Mouse (Mus musculus) myocyte (in vitro differentiated cells): ENCODE data around the gene Naa25. TPM values are rescaled to one million over a fixed set of nuclear protein-coding genes. Genes with fewer than 3 reads are reported as not detected.

ENCODE experiments used
- H3K27me3 ChIP-seq: one replicate; pipeline ENCODE4 v1.6.1; 2011; ENCODE audit not compliant: control insufficient read depth, insufficient read depth, insufficient read length
- H3K36me3 ChIP-seq: one replicate; pipeline ENCODE4 v1.6.1; 2011; ENCODE audit not compliant: control insufficient read depth, insufficient read depth
- H3K4me2 ChIP-seq: one replicate; pipeline ENCODE4 v1.6.1; 2011; ENCODE audit warnings: low read depth, control low read depth
- H3K4me3 ChIP-seq: one replicate; pipeline ENCODE4 v1.5.1; 2011; ENCODE audit warnings: mild to moderate bottlenecking, control low read depth, moderate library complexity
- H3K79me2 ChIP-seq: one replicate; pipeline ENCODE4 v1.6.1; 2011; ENCODE audit not compliant: control insufficient read depth, insufficient read depth
- H3ac ChIP-seq: one replicate; pipeline ENCODE4 v1.6.1; 2011; ENCODE audit not compliant: control insufficient read depth, insufficient read length
- CEBPB ChIP-seq: IDR thresholded peaks from 2 replicates; pipeline ENCODE4 v1.6.1; 2011; ENCODE audit warnings: mild to moderate bottlenecking, moderate library complexity; ENCODE audit not compliant: poor library complexity, insufficient read depth, severe bottlenecking
- E2F4 ChIP-seq: IDR thresholded peaks from one replicate; pipeline ENCODE4 v1.6.1; 2011; ENCODE audit warnings: mild to moderate bottlenecking, control low read depth, moderate library complexity; ENCODE audit not compliant: insufficient read depth
- MAX ChIP-seq: IDR thresholded peaks from one replicate; pipeline ENCODE4 v1.6.1; 2011; ENCODE audit warnings: low read depth, mild to moderate bottlenecking, control low read depth
- MYOD1 ChIP-seq, 3 experiments: IDR thresholded peaks; one replicate each; pipeline ENCODE4 v1.6.1; 2011; ENCODE audit warnings: control low read depth in 2 of 3, low read depth in 2 of 3, mild to moderate bottlenecking in 2 of 3, moderate library complexity in 1 of 3; ENCODE audit not compliant: insufficient read length in 2 of 3, control insufficient read depth in 1 of 3
- MYOG ChIP-seq, 3 experiments: IDR thresholded peaks; one replicate each; pipeline ENCODE4 v1.6.1; 2011; ENCODE audit warnings: control low read depth in 2 of 3, low read depth in 2 of 3, mild to moderate bottlenecking in 2 of 3; ENCODE audit not compliant: insufficient read length in 2 of 3, control insufficient read depth in 1 of 3, insufficient read depth in 1 of 3
- POLR2A ChIP-seq: IDR thresholded peaks from one replicate; pipeline ENCODE4 v1.6.1; 2011; ENCODE audit warnings: low read depth, mild to moderate bottlenecking, control low read depth, moderate library complexity; ENCODE audit not compliant: insufficient read length
- POLR2AphosphoS2 ChIP-seq: IDR thresholded peaks from one replicate; pipeline ENCODE4 v1.6.1; 2011; ENCODE audit warnings: low read depth, control low read depth; ENCODE audit not compliant: insufficient read length
- REST ChIP-seq: IDR thresholded peaks from one replicate; pipeline ENCODE4 v1.6.1; 2011; ENCODE audit warnings: mild to moderate bottlenecking, control low read depth, moderate library complexity; ENCODE audit not compliant: insufficient read depth, insufficient read length
- SRF ChIP-seq: IDR thresholded peaks from one replicate; pipeline ENCODE4 v1.6.1; 2011; ENCODE audit warnings: low read depth; ENCODE audit not compliant: control insufficient read depth, insufficient read length
- TCF12 ChIP-seq: IDR thresholded peaks from one replicate; pipeline ENCODE4 v1.6.1; 2011; ENCODE audit warnings: mild to moderate bottlenecking, control low read depth; ENCODE audit not compliant: poor library complexity, insufficient read depth, severe bottlenecking
- TCF3 ChIP-seq: IDR thresholded peaks from one replicate; pipeline ENCODE4 v1.6.1; 2011; ENCODE audit warnings: low read depth, control low read depth; ENCODE audit not compliant: insufficient read length
- USF1 ChIP-seq: IDR thresholded peaks from one replicate; pipeline ENCODE4 v1.6.1; 2011; ENCODE audit warnings: low read depth, mild to moderate bottlenecking, control low read depth, moderate library complexity
- polyA plus RNA-seq: library from polyadenylated mRNA; unstranded; fragments of >200 nt; fragmentation: generic; extraction: Trizol; gene quantifications from one replicate; pipeline ENCODE4 v1.2.1, GENCODE M21; 2012; ENCODE audit warnings: missing spikeins

Naa25 gene
- polyA plus RNA-seq, 1 experiment, result 22.0 TPM

DNA sequence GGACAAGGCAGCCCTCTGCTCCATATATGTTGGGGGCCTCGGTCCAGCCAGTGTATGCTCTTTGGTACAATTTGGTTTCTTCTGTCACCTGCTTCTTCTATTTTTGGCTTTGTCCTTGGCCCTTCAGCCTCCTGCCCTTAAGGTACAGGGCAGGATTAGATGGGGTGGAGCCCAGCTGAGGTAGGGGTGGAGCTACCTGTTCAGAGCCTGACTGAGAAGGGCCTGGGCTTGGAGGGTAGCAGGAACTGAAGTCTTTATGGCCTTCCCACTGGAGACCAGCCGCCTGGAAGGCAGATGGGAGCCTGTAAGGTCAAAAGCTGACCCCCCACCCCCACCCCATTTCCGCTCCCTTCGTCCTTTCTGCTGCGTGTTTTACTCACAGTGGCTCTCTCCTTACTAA is 65.2 kb downstream of the Naa25 start:
- H3ac ChIP-seq, result no peak overlapping the region
- no peak overlapping the region for H3K4me3 ChIP-seq
- H3K36me3 ChIP-seq, result no peaks in the 10 kb centered on the region
- no peaks in the 10 kb centered on the region for H3K79me2 ChIP-seq
- TF ChIP-seq POLR2AphosphoS2, result no peak
- no peak for TF ChIP-seq E2F4
- no peak for TF ChIP-seq TCF12
- TF ChIP-seq REST, result no peak
- TF ChIP-seq MYOD1 (IDR thresholded peaks at IDR 0.05; ENCODE audit: control insufficient read depth in 1 of 3, insufficient read length in 2 of 3, low read depth in 2 of 3), result no peak
- no peak for TF ChIP-seq CEBPB
- no peak for TF ChIP-seq MAX
- TF ChIP-seq MYOG (IDR thresholded peaks at IDR 0.05; ENCODE audit: control insufficient read depth in 1 of 3, insufficient read depth in 1 of 3, insufficient read length in 2 of 3, low read depth in 2 of 3), result no peak
- no peak for TF ChIP-seq TCF3
- TF ChIP-seq SRF, result no peak
- TF ChIP-seq POLR2A, result no peak
- H3K4me2 ChIP-seq, result no peak overlapping the region
- H3K27me3 ChIP-seq, result peaks cover 7% of the 10 kb centered on the region

DNA sequence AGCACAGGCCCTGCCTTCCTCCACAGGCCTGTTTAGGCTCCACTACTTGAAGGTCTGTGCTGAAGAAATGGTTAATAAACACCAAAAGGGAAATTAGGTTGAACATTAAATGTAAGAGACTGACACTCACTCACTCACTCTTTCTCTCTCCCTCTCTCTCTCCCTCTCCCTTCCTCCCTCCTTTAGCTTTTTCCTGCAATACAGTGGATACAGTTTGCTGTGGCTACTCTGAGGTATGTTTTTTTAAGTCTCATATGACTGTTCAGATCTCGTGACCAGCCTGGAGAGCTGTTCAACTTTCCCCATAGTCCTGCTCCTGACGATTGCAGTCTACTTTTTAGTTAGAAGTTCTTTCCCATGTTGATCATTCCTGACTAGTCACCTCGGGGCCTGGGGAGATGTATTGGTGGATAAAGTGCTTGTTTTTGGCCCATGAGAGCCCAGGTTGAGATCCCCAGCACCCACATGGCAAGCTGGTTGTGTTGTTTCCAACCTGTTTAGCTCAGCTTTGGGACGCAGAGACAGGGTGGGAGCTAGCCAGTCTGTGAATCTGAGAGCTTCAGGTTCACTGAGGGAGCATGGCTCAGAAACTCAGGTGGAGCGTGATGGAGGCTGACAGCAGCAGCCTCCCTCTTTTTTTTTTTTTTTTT is 66.0 kb downstream of the Naa25 start:
- no peaks in the 10 kb centered on the region for H3K36me3 ChIP-seq
- no peaks in the 10 kb centered on the region for H3K79me2 ChIP-seq
- no peak overlapping the region for H3ac ChIP-seq
- H3K4me3 ChIP-seq, result no peak overlapping the region
- no peak overlapping the region for H3K4me2 ChIP-seq
- H3K27me3 ChIP-seq, result peaks cover 7% of the 10 kb centered on the region
- TF ChIP-seq TCF12, result no peak
- TF ChIP-seq MYOG (IDR thresholded peaks at IDR 0.05; ENCODE audit: control insufficient read depth in 1 of 3, insufficient read depth in 1 of 3, insufficient read length in 2 of 3, low read depth in 2 of 3), result no peak
- TF ChIP-seq TCF3, result no peak
- no peak for TF ChIP-seq POLR2AphosphoS2
- TF ChIP-seq SRF, result no peak
- no peak for TF ChIP-seq MAX
- TF ChIP-seq E2F4, result no peak
- no peak for TF ChIP-seq CEBPB
- no peak for TF ChIP-seq POLR2A
- TF ChIP-seq MYOD1 (IDR thresholded peaks at IDR 0.05; ENCODE audit: control insufficient read depth in 1 of 3, insufficient read length in 2 of 3, low read depth in 2 of 3), result no peak
- TF ChIP-seq USF1, result no peak
- TF ChIP-seq REST, result no peak

- H3K79me2 ChIP-seq, result no peaks in the 10 kb centered on the region
- H3K36me3 ChIP-seq, result no peaks in the 10 kb centered on the region
- no peak overlapping the region for H3ac ChIP-seq
- peaks cover 7% of the 10 kb centered on the region for H3K27me3 ChIP-seq
- H3K4me2 ChIP-seq, result no peak overlapping the region
- no peak overlapping the region for H3K4me3 ChIP-seq
- TF ChIP-seq TCF12 (no peak), MYOG (IDR thresholded peaks at IDR 0.05; ENCODE audit: control insufficient read depth in 1 of 3, insufficient read depth in 1 of 3, insufficient read length in 2 of 3, low read depth in 2 of 3) (no peak), USF1 (no peak), MYOD1 (IDR thresholded peaks at IDR 0.05; ENCODE audit: control insufficient read depth in 1 of 3, insufficient read length in 2 of 3, low read depth in 2 of 3) (no peak), POLR2AphosphoS2 (no peak), MAX (no peak), E2F4 (no peak), REST (no peak), TCF3 (no peak), SRF (no peak), POLR2A (no peak)
These were observed 71.8 kb downstream of the Naa25 start for GRCm38 (mm10) chr5:121469566-121469965.

DNA sequence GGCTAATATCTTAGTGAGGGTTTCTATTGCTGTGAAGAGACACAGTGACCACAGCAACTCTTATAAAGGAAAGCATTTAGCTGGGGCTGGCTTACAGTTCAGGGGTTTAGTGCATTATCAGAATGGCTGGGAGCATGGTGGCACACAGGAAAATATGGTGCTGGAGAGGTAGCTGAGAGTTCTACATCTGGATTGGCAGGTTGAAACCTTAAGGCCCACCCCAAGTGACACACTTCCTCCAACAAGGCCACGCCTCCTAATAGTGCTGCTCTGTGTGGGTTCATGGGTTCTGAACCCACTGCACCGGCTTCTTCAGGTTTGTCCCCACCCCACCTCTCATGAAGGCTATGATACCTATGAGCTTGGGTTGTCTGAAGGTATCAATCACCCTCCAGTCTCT is 74.7 kb downstream of the Naa25 start:
- Histone ChIP-seq H3K36me3 (no peaks in the 10 kb centered on the region), H3K79me2 (no peaks in the 10 kb centered on the region), H3K27me3 (peaks cover 6% of the 10 kb centered on the region), H3K4me2 (no peak overlapping the region), H3ac (no peak overlapping the region), H3K4me3 (no peak overlapping the region)
- no peak for TF ChIP-seq CEBPB
- no peak for TF ChIP-seq MYOG (IDR thresholded peaks at IDR 0.05; ENCODE audit: control insufficient read depth in 1 of 3, insufficient read depth in 1 of 3, insufficient read length in 2 of 3, low read depth in 2 of 3)
- no peak for TF ChIP-seq POLR2A
- TF ChIP-seq TCF12, result no peak
- TF ChIP-seq MAX, result no peak
- no peak for TF ChIP-seq MYOD1 (IDR thresholded peaks at IDR 0.05; ENCODE audit: control insufficient read depth in 1 of 3, insufficient read length in 2 of 3, low read depth in 2 of 3)
- no peak for TF ChIP-seq SRF
- no peak for TF ChIP-seq USF1
- TF ChIP-seq REST, result no peak
- no peak for TF ChIP-seq POLR2AphosphoS2
- no peak for TF ChIP-seq TCF3
- TF ChIP-seq E2F4, result no peak
